Mouse (Mus musculus): Measurements from ENCODE around the gene Ppfibp2.

The Ppfibp2 gene

DNA sequence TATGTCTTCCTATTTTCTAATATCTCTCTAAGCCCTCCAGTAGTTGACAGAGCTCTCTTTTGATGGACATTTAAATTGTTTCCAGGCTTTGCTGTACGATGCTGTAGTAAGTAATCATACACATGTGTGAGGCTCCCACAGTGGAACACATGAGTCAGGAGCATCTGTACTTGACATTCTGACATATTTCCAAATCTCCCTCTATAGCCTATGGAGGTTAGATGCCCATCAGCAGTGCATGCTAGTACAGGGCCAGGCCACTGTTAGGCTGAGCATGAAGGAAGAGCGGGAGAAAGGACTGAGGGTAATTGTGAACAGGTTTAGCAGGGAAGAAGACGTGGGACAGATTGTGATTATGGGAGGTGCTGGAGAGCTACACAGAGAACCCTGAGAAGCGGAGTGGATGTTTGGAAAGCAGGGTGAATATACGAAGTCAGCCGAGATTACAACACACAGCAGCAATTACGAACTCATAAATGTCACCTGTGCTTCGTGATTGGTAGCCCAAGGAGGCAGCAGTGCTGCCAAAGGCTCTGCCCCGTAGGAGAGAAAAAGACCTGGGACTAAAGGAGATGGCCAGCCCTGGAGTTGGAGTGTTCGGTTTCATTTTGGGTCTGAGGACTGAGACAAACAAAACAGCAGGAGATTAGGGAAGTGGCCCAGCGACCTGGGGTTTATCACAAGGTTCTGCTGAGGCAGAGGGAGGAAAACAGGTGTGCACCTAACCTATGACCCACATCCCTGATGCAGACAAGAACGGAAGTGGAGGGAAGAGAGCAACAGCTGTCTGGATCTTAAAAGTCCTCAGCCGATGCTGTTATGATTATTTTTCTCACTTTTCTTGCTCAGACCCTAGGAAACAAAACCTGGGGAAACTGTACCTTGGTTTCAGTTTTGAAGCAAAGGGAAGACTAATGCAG is 107.7 kb downstream of the Ppfibp2 start:
- WGBS, result 77% methylated on average over 13 of the region's 13 CpGs

DNA sequence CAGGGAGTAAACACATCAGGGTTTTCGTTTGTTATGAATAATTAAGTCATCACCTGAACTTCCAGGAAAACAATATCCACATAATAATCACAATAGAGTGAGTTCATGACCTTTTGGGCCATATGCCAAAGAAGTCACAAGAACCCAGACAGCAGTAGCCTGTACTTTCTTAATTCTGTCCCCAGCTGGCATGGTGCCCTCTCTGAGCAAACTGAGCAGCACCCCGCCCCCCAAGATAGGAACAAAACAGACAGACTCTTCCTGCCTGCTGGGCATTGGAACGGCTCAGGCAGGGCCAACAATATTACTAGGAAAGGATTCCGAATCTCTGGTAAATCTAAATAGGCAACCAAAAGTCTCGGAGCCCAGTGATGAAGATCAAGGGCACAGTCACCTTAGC is 110.9 kb downstream of the Ppfibp2 start:
- 61% methylated on average over 5 of the region's 5 CpGs for WGBS

DNA sequence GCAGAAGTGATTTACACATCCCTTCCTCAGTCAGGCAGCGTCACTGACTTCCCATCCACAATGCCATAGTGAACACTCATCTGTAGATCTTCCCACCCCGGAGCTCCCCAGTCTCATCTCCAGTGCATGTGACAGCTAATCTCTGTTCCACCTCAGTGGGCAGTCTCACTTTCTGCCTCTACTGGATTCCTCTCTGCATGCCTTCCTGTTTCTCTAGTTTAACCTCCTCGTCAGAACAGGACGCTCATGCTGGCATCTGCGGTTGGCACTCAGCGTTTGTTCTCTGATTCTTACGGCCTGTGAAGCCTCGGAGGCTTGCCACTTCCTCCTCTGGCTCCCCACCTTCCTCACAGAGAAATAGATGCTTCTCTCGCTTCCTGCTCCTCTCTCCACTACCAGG is 112.6 kb downstream of the Ppfibp2 start:
- 61% methylated on average over 9 of the region's 9 CpGs for WGBS

DNA sequence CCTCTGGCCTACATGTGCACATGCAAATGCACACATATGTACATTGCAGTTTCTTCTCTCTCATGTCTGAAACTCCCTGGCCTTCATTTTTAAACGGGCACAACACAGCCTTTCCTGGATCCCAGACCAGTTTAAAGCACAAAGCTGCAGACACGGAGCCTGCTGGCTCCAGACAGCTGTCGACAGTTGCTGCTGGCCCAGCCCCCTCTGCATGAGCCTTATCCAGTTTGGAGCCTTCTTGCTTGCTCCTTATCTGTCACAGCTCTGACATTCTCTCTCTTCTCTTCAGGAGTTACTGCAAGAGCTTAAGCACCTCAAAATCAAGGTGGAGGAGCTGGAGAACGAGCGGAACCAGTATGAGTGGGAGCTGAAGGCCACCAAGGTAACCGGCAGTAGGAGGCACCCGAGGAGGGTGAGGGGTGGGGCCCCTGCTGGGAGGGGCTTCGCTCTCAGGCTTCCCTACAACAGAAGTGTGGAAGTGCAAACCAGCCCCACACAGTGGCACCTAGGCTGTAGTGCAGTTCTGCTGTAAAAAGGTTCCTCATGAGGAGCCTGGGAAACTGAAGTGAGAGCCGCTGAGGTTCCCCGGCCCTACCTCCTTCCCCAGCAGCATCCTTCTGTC is 113.6 kb downstream of the Ppfibp2 start:
- WGBS, result 7% methylated on average over 10 of the region's 10 CpGs

DNA sequence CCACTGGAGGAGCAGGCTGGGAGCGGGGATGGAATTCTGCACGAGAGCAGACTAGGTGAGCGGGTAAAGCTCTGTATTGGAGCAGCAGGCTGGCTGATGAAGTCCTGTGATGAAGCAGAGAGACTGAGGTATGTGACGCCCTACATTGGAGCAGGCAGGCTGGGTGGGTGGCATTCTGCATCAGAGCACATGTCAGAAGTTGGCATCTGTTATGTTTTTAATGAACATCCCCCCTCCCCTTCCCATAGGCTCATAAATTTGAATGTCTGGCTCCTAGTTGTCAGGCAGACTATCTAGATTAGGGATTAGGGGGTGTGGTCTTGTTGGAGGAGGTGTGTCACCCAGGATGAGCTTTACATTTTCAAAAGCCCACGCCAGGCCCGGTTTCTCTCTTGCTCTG is 117.7 kb downstream of the Ppfibp2 start:
- WGBS, result 55% methylated on average over 6 of the region's 6 CpGs

DNA sequence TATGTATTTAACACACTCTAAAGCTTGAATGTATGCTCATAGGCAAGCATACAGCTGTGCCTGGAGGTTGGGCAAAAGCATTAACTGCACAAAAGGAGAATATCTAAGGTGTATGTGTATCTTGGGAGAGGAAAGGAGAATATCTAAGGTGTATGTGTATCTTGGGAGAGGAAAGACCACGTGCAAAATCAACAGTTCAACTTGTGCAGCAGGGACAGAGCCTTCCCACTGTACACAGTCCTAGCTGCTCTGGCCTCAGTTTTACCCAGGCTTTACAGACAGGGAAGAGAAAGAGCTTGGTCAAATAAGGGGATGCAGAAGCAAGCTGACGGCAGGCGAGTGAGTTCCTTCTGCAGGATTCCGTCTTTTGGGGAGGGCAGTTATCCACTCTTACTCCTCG is 119.1 kb downstream of the Ppfibp2 start:
- WGBS, result 86% methylated on average over 5 of the region's 5 CpGs

DNA sequence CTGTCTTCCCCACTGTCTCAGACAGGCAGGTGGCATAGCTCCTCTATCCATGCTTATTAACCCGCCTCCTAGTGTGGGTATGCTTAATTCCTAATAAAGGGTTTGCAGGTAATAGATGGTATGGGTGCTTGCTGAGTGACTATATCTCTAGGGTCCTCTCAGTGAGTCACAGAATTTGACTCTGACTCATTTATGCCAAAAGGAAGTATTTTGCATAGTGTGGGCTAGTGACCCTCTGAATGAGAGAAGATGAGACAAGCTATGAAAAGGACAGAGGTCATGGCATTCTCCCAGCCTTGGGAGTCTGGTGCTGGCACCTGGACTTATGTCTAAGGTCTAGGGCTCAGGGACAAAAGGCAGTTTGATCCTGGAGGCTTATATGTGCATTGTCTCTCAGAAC is 125.8 kb downstream of the Ppfibp2 start:
- 91% methylated on average over 1 of the region's 1 CpGs for WGBS

DNA sequence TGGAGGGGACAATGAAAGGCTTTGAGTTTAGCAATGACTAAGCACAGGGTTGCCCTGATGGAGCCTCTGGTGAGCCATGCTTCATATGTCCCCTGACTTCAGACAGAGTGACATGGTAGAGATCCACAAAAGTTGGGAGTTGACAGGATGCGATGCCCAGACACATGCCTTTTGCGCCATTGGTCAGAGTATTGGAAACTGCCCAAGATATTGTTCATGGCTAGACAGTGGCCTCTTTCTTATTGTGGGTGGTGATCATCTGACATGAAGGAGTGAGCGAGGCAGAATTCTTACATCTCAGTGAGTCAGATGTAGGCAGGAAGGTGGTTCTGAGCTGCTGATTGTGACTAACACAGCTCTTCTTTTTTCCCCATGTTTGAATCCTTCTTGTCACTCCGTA is 127.5 kb downstream of the Ppfibp2 start:
- WGBS, result 65% methylated on average over 4 of the region's 4 CpGs

DNA sequence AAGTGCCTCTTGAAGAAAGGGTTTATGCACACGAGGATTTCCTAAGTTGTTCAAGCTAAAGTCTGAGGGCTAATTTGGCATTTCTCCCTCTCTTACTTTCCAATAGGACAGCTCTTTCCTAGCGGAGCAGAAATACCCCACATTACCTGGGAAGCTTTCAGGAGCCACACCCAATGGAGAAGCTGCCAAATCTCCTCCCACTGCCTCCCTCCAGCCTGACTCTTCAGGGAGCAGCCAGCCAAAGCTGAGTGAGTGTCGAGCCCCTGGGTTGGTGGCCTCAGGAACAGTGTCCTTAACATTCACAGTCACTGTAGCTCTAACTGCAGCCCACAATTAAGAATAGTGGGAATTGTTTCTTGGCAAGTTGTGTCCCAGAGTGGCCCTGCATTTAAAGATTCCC is 132.5 kb downstream of the Ppfibp2 start:
- 70% methylated on average over 3 of the region's 3 CpGs for WGBS

DNA sequence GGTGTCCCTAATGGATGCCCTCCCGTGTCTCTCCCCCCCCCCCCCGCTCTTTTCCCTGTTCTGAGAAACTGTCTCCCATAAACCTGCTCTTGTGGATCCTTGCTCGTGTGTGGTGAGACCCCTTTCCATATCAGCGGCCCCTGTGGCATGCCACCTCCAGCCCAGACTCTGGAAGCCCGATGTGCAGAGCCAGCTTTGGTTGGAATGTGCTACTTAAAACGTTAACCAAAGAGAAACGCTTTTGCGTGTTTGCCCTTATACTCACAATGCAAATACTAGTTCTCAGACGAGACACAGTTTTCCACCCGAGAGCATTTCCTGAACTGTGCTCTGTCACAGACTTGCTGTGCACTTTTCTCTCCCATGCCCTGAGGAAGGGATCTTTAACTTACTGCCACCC is 135.6 kb downstream of the Ppfibp2 start:
- 87% methylated on average over 10 of the region's 10 CpGs for WGBS

DNA sequence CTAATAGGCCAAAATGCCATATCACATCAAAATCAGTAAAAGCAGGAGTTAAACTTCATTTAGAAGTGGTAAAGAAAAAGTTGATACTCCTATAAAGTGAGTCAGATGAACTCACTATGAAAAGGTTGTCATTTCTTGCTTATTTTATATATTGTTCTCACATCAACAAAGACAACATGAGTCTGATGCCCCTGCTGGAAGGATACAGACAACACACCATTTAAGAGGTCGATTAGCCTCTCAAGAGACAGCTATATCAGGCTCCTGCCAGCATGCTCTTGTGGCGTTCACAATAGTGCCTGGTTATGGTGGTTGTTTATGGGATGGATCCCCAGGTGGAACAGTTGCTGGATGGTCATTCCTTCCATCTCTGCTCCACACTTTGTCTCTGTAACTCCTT is 138.2 kb downstream of the Ppfibp2 start:
- WGBS, result 77% methylated on average over 2 of the region's 2 CpGs

DNA sequence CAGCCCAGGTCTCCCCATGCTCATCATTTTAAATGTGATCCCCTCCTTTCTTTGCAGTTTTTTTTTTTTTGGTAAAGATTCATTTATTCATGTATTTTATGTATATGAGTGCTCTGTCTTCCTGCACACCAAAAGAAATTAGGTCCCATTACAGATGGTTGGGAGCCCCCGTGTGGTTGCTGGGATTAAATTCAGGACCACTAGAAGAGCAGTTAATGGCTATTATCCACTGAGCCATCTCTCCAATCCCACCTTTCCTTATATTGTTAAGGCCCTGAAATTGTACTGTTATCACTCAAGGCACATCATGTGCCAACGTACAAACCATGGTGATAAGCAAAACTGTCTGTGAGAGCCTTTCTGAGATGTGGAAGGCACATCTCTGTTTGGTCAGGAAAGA is 143.7 kb downstream of the Ppfibp2 start:
- WGBS, result 33% methylated on average over 2 of the region's 2 CpGs

DNA sequence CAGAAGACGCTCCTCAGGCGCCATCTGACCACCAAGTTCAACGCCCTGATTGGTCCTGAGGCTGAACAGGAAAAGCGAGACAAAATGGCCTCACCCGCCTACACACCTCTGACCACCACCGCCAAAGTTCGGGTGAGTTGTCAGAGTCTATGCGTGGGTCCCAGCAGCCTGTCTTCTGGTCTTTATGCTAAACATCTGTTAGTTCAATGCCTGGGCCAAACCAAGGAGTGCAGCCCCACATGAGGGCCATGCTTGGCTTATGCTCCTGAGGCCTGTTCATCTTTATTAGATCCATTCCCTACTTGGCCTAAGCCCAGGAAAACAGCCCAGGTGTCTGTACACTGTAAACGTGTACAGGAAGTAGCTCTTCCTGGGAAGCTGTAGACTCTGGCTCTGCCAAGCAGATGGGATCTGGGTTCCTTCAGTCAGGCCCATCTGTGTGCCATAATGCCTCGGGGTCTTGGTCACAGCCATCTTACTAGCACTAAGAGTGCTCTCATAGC is 148.0 kb downstream of the Ppfibp2 start:
- whole genome bisulfite sequencing, result 93% methylated on average over 10 of the region's 10 CpGs

DNA sequence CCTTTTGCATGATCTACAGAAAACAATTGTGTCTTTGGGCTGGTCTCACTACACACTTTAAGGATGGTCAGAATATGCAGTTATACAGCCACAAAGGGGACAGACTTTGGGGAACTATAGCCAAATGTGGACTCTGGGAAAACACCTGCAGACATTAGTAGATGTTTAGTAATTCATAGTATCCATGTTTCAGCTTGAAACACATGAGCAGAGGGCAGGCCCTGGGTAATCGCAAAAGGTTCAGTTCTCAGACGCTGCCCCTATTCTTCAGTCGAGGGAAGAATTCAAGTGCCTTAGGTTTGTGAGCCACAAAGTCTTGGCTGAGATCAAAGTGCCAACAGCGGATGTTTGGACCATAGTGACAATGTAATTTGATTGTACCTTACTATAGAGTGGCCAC is 149.4 kb downstream of the Ppfibp2 start:
- WGBS, result 91% methylated on average over 4 of the region's 4 CpGs

DNA sequence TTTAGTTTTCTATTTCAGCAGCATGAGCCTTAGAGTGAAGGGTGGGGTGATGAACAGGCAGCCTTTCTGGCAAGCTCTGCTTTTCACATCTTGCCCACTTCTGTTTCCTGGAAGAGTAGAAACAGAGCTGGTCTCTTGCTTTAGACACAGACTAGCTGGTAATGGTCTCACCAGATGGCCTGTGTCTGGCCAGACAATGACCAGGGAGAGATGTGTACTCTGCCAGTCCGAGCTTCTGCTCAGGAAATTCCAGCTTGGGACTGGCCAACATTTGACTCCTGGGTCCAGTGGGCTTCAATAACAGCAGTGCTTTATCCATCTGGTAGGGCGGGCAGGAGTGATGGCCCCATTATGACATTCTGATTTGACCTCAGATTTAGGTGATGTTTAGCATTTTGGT is 150.1 kb downstream of the Ppfibp2 start:
- 77% methylated on average over 2 of the region's 2 CpGs for WGBS

DNA sequence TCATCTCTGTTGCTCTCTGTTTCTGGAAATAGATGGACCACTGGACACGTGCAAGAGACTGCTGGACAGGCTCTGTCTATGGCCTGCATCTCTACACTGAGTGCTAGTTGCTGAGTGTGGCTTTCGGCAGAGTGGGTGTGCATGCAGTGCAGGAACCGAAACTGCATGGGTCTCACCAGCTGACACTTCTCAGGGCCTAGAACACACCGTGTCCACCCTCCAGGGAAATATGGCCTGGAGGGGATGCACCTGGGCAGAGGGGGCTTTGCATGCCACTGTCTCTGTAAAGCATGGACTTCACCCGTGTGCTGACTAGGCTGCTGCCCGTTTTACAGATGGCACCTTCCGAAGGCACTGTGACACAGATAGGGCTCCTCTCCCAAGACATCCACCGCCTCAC is 151.0 kb downstream of the Ppfibp2 start:
- 89% methylated on average over 8 of the region's 8 CpGs for WGBS

DNA sequence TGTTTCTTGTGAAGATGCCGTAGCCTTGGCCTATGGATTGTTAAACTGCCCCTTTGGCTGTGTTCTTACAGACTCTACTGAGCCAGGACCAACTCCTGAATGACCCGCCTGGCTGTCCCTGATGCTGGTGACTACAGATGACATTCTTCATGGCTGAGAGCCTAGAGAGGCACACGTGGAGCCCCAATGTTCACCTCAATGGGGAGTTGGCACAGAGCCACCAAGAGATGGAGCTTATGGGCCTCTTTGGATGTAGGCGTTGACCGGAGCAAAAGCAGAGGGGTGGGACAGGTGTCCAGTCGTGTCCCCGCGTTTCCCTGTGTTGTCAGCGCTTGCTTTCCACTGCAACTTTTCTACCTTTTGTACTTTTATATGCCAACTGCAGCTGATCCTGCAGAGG is 152.5 kb downstream of the Ppfibp2 start:
- WGBS, result 86% methylated on average over 9 of the region's 9 CpGs

DNA sequence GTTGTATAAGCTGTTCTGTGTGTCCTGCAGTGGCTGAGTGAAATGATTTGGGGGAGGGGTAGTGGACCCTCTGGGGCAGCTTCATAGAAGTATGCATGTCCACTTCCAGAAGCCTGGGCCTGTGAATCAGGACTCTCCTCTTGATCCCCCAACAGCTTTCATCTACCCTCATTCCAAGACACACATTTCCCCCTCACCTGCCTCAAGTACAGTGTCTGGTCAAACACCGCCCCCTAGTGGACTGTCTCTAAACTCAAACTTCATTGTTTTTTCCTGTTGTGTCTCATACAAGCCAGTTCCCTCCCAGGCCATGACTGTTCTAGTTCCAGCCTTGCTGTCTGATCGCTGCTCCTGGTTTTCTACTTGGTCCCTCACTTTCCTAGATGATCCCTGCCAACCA is 152.9 kb downstream of the Ppfibp2 start:
- WGBS, result 19% methylated on average over 2 of the region's 2 CpGs

DNA sequence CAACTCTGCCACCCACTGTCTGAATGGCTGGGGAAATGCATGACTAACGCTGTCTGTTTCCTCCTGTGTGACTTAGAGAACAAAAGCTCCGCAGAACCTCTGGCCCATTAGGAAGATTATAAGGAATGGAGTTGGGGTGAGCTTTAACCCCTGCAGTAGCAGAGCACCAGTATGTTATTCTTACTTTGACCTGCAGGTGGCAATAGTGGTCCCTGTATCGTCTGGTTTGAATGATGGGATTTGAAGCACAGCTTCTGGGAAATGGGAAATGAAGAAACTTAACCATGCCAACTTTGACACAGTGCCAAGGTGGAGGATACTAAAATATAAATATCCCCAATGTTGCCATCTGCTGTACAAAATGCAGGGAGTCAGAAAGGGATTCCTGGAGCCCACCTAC is 154.3 kb downstream of the Ppfibp2 start:
- WGBS, result 5% methylated on average over 3 of the region's 3 CpGs

DNA sequence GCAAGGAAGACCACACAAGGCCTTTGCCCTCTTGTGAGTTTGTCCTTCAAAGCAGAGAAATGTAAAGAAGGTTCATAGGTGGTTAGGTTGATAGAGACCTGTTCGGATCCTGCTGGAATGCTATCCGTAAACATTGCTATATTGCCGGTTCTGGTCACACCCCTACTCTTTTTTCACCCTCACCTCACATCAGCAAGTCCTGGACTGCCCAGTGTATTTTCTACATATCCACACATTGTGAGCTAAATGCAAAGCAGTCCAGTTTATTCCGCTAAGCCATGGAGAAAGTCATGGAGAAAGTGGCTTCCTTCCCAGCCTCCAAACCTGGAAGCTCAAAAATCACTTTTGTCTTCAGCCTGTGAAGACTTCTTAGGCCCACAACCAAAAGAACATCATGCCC is 154.7 kb downstream of the Ppfibp2 start:
- 93% methylated on average over 4 of the region's 4 CpGs for WGBS

DNA sequence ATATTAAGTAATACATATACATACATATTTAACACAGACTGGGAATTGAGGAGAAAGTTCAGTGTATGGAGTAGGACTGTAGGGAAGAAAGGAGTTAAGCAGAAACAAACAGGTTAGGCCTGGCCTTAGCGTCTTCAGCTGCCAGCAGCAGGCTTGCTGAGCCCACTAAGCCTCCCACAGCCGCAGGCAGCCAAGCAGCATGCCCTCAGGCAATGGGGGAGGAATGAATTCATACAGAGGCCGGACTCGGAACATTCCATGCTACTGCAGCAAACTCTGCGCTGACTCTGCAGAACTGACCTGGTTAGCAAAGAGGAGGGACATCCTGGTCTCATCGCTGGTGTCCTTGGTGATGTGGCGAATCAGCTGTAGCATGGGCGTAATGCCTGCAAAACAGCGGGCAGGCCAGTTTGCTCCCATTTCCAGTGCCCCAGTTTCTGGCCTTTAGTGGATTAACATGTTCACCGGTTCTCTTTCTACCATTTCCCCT is 157.1 kb downstream of the Ppfibp2 start:
- 78% methylated on average over 10 of the region's 10 CpGs for WGBS

DNA sequence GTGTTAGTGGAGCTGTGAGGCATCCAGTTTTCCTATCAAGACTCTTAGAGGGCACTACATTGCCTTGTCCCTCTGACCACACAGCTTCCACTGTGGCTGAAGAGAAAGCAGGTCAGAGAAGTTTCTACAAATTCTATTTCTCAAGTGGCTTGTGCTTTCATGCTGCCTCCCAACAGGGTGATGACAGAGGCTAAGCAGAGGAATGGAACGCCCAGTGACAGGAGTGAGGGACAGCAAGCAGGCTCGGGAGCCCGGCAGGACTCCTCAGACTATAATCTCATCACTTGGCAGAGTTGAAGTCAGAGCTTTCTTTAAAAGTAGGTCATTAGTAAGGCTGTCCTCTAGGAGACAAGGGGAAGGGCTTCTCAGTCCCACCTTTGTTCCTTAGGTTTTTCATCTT is 160.9 kb downstream of the Ppfibp2 start:
- WGBS, result 84% methylated on average over 3 of the region's 3 CpGs

DNA sequence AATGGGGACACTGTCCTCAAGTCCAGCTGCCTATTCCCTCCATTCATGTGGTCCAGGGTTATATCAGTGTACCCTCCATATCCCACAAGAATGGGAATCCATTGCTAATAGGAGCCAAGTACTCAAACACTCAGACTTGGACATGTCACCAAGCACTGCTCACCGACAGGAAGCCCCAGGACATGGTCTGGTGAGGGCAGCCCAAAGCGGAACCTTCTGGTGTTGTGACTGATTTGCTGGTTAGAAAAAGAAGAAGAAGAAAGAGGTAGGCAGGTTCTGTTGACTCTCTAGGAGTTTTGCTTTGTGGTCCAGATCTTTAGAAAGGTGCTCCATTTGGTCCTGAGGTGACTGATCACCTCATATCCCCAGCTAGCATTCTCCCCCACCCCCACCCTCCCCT is 161.7 kb downstream of the Ppfibp2 start:
- 92% methylated on average over 2 of the region's 2 CpGs for WGBS

All from cerebral cortex, adult 2 months (tissue).